Mouse (Mus musculus): ENCODE measurements at regions not wholly inside any gene's neighbourhood (a gene's known extent, or its start where the extent isn't known, plus 50 kb on each side); places are given as distances from the start of the nearest gene placed in this dataset.

- TF ChIP-seq POLR2A (IDR thresholded peaks at IDR 0.05; ENCODE audit: low read depth, low read length) (no peak), CTCF (IDR thresholded peaks at IDR 0.05; ENCODE audit: extremely low read depth, insufficient read depth, insufficient read length, insufficient replicate concordance) (no peak)
Measured at GRCm38 (mm10) chr16:30663055-30663454, 63.5 kb downstream of the Fam43a start.

Data from spleen, adult 2 months (tissue).